Mouse (Mus musculus): ENCODE measurements around the gene Olfr313.

Gene Olfr313

GRCm38 (mm10) chr11:58847636-58848035 lies 32.8 kb downstream of the Olfr313 start:
- no peak for DNase-seq (ENCODE audit: extremely low spot score, low spot score)

- DNase-seq (ENCODE audit: extremely low spot score, low spot score): no peak
These were observed 34.9 kb downstream of the Olfr313 start for GRCm38 (mm10) chr11:58849731-58850130.

GRCm38 (mm10) chr11:58860744-58861143 lies 45.9 kb downstream of the Olfr313 start:
- no peak for DNase-seq (ENCODE audit: extremely low spot score, low spot score)

GRCm38 (mm10) chr11:58867039-58867953 lies 52.5 kb downstream of the Olfr313 start, which contains the start of gene 2810021J22Rik:
Gene 2810021J22Rik, plus strand, starts transcription at chr11:58867216.
- peak; percentile 85 for DNase-seq (ENCODE audit: extremely low spot score, low spot score)

GRCm38 (mm10) chr11:58867954-58868330 lies 53.1 kb downstream of the Olfr313 start:
- DNase-seq (ENCODE audit: extremely low spot score, low spot score): no peak
